Mouse (Mus musculus) adrenal gland, postnatal 10 days (tissue): ENCODE data around the gene Gpr63. TPM values are rescaled to one million over a fixed set of nuclear protein-coding genes. Genes with fewer than 3 reads are reported as not detected.

Experiments used
- total RNA-seq, 2 experiments: library from RNA; stranded (reverse); gene quantifications; 2 replicates each; pipeline ENCODE4 v1.2.3; 2021

Gpr63 gene
- total RNA-seq, 2 experiments from 2014 or later = 3.5 to 4.3 TPM

Other genes starting within 250 kb of the Gpr63 start
- 1 to 10 TPM; 3.1 to 3.4 TPM for gene Klhl32, start 115.3 kb upstream of the Gpr63 start, total RNA-seq
- 10 to 100 TPM; 39.0 to 44.6 TPM for gene Ndufaf4, start 68.3 kb upstream of the Gpr63 start, total RNA-seq